Mouse (Mus musculus): Measurements from ENCODE around the gene Gm28230.

- TF ChIP-seq CTCF (IDR thresholded peaks at IDR 0.05; ENCODE audit: extremely low read depth, insufficient read length, insufficient replicate concordance, low read depth, low read length) (no peak), POLR2A (IDR thresholded peaks at IDR 0.05; ENCODE audit: low read depth, low read length) (no peak)
Observed at GRCm38 (mm10) chr2:74714156-74714789, 12.3 kb upstream of the Gm28230 start.
